Mouse (Mus musculus) effector memory CD4-positive, alpha-beta T cell, adult 5 months (primary cell): ENCODE data around the gene C1qa. TPM values are rescaled to one million over a fixed set of nuclear protein-coding genes. Genes with fewer than 3 reads are reported as not detected.

Experiments used
- polyA plus RNA-seq: library from polyadenylated mRNA; unstranded; fragments of 100-300 nt; shearing (Covaris generic); gene quantifications from one replicate; pipeline ENCODE4 v1.2.1, GENCODE M21; 2017

The C1qa gene
- 0.61 TPM for polyA plus RNA-seq

GRCm38 (mm10) chr4:136898637-136899036 lies at the start of gene C1qa:
TSS of gene C1qa (minus strand) at chr4:136898803.

GRCm38 (mm10) chr4:136892811-136893210 lies 5.8 kb downstream of the C1qa start, which contains the start of gene C1qc:
TSS of gene C1qc (minus strand) at chr4:136893065.

GRCm38 (mm10) chr4:136886101-136886500 lies 12.5 kb downstream of the C1qa start, which contains the start of gene C1qb:
TSS of gene C1qb (minus strand) at chr4:136886187.

Other genes starting within 250 kb of the C1qa start
- not detected for gene Ephb2, start 62.8 kb downstream of the C1qa start, polyA plus RNA-seq
- 0.92 TPM for gene C1qb, start 12.6 kb downstream of the C1qa start, polyA plus RNA-seq
- 0.74 TPM for gene C1qc, start 5.7 kb downstream of the C1qa start, polyA plus RNA-seq
- not detected for gene Epha8, start 58.0 kb upstream of the C1qa start, polyA plus RNA-seq
- 7.4 TPM for gene Zbtb40, start 150.0 kb upstream of the C1qa start, polyA plus RNA-seq